Mouse (Mus musculus) hindbrain, embryonic 15.5 days (tissue): Measurements from ENCODE around the gene Tgfbr3. TPM values are rescaled to one million over a fixed set of nuclear protein-coding genes. Genes with fewer than 3 reads are reported as not detected.
"Not testable (repeated sequence)": the region's sequence is repeated elsewhere in the genome, so short reads cannot be mapped to it uniquely, and the experiment has no call there.

ENCODE experiments used
- ATAC-seq: fragments of 200-750 bp; cut with Nextera tagmentation; 2 replicates; pipeline ENCODE4 v1.8.0; 2017; ENCODE audit warnings: low read depth, moderate number of reproducible peaks, moderate TSS enrichment; ENCODE audit not compliant: low FRiP score
- H3K27ac ChIP-seq: fragments of 300-500 bp; sonication (generic); replicated peaks from 2 replicates; pipeline ENCODE4 v1.5.1; 2015; ENCODE audit warnings: mild to moderate bottlenecking, inconsistent platforms
- H3K27me3 ChIP-seq: fragments of 300-500 bp; sonication (generic); 2 replicates; pipeline ENCODE4 v1.6.1; 2015; ENCODE audit warnings: control low read depth, inconsistent platforms
- H3K36me3 ChIP-seq: fragments of 300-500 bp; sonication (generic); 2 replicates; pipeline ENCODE4 v1.6.1; 2015; ENCODE audit warnings: control low read depth, inconsistent platforms
- H3K4me1 ChIP-seq: fragments of 300-500 bp; sonication (generic); replicated peaks from 2 replicates; pipeline ENCODE4 v1.6.1; 2015; ENCODE audit warnings: control low read depth, inconsistent platforms
- H3K4me2 ChIP-seq: fragments of 300-500 bp; sonication (generic); 2 replicates; pipeline ENCODE4 v1.6.1; 2015; ENCODE audit warnings: moderate library complexity, mild to moderate bottlenecking, inconsistent platforms
- H3K4me3 ChIP-seq: fragments of 300-500 bp; sonication (generic); 2 replicates; pipeline ENCODE4 v1.5.1; 2015; ENCODE audit warnings: mild to moderate bottlenecking, inconsistent platforms
- H3K9ac ChIP-seq: fragments of 300-500 bp; sonication (generic); 2 replicates; pipeline ENCODE4 v1.6.1; 2015; ENCODE audit warnings: inconsistent platforms
- H3K9me3 ChIP-seq: fragments of 300-500 bp; sonication (generic); 2 replicates; pipeline ENCODE4 v1.6.1; 2016; ENCODE audit warnings: control low read depth, inconsistent platforms
- WGBS: fragments of 180-500 bp; shearing (Covaris S2); methylation state at CpG from one replicate; pipeline ENCODE4 v1.1.7; 2015; 5-methylcytosine and 5-hydroxymethylcytosine counted together
- polyA plus RNA-seq: library from polyadenylated mRNA; unstranded; fragments of >200 nt; fragmentation: Nextera tagmentation; extraction: Ambion mirVana; gene quantifications from 2 replicates; pipeline ENCODE4 v1.2.1, GENCODE M21; 2015

Gene Tgfbr3
- polyA plus RNA-seq, 1 experiment from 2014 or later, result 6.0 TPM

DNA sequence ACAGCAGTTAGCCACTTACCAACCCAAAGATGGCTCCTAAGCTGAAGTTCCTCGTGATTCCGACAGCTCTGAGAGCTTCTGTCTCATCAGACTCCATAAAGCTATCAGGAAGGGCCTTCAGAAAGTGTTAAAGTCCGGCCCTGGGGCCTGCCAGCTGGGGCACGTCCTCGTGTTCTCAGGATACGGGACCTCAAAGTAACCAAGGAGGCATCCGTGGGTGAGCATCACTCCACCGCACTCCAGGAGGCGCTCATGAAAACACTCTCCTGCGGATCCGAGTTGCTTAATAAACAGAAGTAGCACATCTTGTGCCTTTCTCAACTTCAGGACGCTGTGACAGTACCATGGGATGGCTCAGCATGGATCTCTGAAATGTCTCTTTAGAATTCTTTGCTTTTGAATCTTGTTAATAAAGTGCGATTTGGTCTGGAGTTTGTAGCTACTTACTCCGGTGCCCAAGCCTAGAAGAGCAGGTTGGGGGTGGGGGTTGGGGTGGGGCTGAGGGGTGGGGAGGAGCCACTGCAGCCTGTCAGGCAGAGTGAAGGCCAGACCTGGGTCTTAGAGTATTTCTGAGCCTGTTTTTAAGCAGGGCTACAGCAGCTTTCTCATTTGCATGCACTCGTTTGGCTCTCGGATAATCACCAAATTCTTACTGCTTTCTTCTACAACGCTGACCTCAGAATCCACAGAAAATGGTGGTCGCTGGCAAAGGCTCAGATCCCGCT, 38.7 kb downstream of the Tgfbr3 start:
- Histone ChIP-seq H3K27ac (no peak overlapping the region), H3K4me1 (peaks cover 19% of the 10 kb centered on the region), H3K4me3 (no peak overlapping the region), H3K9ac (no peak overlapping the region), H3K36me3 (no peaks in the 10 kb centered on the region), H3K9me3 (peaks cover 5% of the 10 kb centered on the region; the same call in 1 of the 2 replicates), H3K4me2 (no peak overlapping the region), H3K27me3 (peaks cover 28% of the 10 kb centered on the region)
- no peak for ATAC-seq
- WGBS, result 28% methylated on average over 19 of the region's 19 CpGs

DNA sequence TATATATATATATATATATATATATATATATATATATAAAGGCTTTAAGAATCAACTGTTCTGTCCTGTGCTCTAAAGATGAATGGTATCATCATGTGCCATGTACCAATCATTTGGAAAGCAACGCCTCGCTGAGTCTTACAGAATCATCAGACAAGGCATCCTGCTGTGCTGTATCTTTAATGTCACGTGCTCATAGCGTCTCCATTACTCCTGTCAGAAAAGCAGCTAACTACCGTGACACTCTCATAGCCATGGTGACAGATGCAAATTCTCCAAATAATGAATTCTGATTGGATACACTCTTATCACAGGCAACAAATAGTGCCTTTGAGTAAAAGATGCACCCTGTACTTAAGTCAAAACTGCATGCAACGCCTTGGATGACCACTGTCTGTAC, 40.7 kb downstream of the Tgfbr3 start:
- no peak overlapping the region for H3K9ac ChIP-seq
- H3K27ac ChIP-seq, result no peak overlapping the region
- H3K4me1 ChIP-seq, result peaks cover 19% of the 10 kb centered on the region
- no peaks in the 10 kb centered on the region for H3K9me3 ChIP-seq
- no peak overlapping the region for H3K4me3 ChIP-seq
- H3K36me3 ChIP-seq, result no peaks in the 10 kb centered on the region
- 41% methylated on average over 6 of the region's 6 CpGs for WGBS
- H3K4me2 ChIP-seq, result no peak overlapping the region
- no peak for ATAC-seq
- H3K27me3 ChIP-seq, result peaks cover 38% of the 10 kb centered on the region

DNA sequence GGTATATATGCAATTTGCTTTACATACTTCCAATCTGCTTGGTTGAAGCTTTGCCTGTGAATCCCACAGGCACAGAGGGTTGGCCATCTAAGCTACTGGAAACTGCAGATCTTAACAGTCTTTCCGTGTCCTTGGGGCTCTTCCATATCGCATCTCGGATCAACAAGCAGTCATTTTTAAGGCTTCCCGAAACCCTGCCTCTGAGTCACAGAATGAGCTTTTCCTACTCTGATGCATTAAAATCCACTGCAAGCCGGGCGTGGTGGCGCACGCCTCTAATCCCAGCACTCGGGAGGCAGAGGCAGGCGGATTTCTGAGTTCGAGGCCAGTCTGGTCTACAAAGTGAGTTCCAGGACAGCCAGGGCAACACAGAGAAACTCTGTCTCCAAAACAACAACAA, 41.1 kb downstream of the Tgfbr3 start:
- not testable (repeated sequence) for H3K9me3 ChIP-seq, H3K36me3 ChIP-seq, H3K9ac ChIP-seq, ATAC-seq, H3K27ac ChIP-seq, H3K4me2 ChIP-seq, H3K4me3 ChIP-seq
- peaks cover 19% of the 10 kb centered on the region for H3K4me1 ChIP-seq
- 97% methylated on average over 11 of the region's 11 CpGs for WGBS
- H3K27me3 ChIP-seq, result peaks cover 38% of the 10 kb centered on the region

DNA sequence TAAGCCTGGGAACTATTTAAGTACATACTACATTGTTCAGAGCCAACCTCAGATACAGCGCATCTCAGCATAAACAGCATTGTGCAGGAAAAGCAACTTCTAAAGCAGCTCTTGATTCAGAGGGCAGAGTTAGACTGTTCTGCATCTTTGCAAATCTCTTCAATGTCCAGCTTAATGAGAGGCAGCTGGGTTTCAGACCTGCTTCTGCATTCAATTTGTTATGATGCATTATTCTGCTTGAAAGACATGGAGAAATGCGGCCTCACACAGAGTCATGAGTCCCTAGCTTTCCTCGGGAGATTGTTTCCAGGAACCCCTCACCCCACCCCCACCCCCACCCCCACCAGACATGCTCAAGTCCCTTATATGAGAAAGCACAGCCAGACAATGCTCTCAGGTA, 41.6 kb downstream of the Tgfbr3 start:
- Histone ChIP-seq H3K9me3 (no peaks in the 10 kb centered on the region), H3K9ac (no peak overlapping the region), H3K27me3 (peaks cover 34% of the 10 kb centered on the region), H3K36me3 (no peaks in the 10 kb centered on the region), H3K4me3 (no peak overlapping the region), H3K27ac (no peak overlapping the region), H3K4me2 (no peak overlapping the region), H3K4me1 (peaks cover 19% of the 10 kb centered on the region)
- WGBS, result 69% methylated on average over 3 of the region's 3 CpGs
- no peak for ATAC-seq

DNA sequence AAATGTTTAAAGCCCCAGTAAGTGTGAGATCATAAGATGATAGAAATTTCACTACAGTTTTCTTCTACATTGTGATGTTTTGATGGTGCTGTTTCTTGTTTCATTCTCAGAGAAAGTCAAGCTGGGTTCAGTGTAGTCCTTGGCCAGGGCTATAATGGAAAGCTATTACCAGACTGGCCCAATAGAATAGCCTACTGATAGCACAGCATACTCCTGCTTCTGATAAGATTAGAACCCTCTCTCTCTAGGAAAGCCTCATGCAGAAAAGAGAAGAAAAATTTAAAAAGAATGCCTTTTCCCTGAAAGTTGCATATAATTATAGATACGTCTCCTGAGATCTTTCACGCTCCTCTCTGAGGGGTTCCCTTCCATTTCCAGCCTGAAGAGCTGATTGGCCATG, 46.0 kb downstream of the Tgfbr3 start:
- H3K4me3 ChIP-seq, result no peak overlapping the region
- H3K4me2 ChIP-seq, result no peak overlapping the region
- no peak for ATAC-seq
- no peaks in the 10 kb centered on the region for H3K9me3 ChIP-seq
- no peak overlapping the region for H3K27ac ChIP-seq
- H3K27me3 ChIP-seq, result peaks cover 18% of the 10 kb centered on the region
- H3K9ac ChIP-seq, result no peak overlapping the region
- H3K36me3 ChIP-seq, result no peaks in the 10 kb centered on the region
- no peaks in the 10 kb centered on the region for H3K4me1 ChIP-seq
- 92% methylated on average over 2 of the region's 2 CpGs for WGBS

DNA sequence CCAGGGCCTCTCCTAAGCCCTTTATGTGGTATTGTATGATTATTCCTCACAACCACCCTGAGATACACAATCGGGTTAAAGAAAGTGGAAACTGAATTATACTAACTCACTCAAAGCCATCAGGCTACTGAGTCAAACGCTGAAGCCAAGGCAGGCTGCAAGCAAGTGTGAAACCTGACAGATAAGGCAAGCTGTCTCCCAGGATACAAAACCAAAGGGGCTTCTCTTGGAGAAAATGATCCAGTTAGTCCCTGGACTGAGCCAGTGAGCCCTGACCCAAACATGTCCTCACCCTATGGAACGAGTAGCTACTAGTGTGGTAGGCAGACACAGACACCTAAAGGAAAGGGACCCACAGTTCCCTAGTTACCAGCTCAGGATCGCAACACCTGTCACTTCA, 46.4 kb downstream of the Tgfbr3 start:
- no peak overlapping the region for H3K4me2 ChIP-seq
- H3K9me3 ChIP-seq, result no peaks in the 10 kb centered on the region
- no peak for ATAC-seq
- H3K4me1 ChIP-seq, result no peaks in the 10 kb centered on the region
- no peak overlapping the region for H3K4me3 ChIP-seq
- 88% methylated on average over 4 of the region's 4 CpGs for WGBS
- H3K36me3 ChIP-seq, result no peaks in the 10 kb centered on the region
- peaks cover 18% of the 10 kb centered on the region for H3K27me3 ChIP-seq
- no peak overlapping the region for H3K27ac ChIP-seq
- no peak overlapping the region for H3K9ac ChIP-seq

DNA sequence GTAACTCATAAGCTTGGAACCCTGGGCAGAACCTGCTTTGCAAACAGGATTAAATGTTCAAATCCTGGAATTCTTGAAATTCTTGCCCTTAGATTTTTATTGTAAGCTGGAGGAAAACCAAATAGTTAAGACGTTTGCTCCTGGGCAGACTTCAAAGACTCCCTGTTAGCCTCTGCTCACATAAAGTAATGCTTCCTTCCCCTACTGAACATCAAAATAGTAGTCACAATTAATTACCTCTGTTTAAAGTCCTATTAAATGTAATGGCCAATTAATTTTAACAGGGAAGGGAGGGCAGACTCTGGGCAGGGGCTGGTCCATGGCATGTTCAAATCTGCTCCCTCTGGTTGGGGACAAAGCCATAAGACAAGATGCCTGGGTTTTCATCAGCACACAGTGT, 49.2 kb downstream of the Tgfbr3 start:
- Histone ChIP-seq H3K4me1 (no peaks in the 10 kb centered on the region), H3K36me3 (no peaks in the 10 kb centered on the region), H3K4me3 (no peak overlapping the region), H3K9ac (no peak overlapping the region), H3K4me2 (no peak overlapping the region), H3K9me3 (no peaks in the 10 kb centered on the region), H3K27ac (no peak overlapping the region), H3K27me3 (peaks cover 15% of the 10 kb centered on the region; the same call in 1 of the 2 replicates)
- no peak for ATAC-seq
- 53% methylated on average over 1 of the region's 1 CpGs for WGBS

DNA sequence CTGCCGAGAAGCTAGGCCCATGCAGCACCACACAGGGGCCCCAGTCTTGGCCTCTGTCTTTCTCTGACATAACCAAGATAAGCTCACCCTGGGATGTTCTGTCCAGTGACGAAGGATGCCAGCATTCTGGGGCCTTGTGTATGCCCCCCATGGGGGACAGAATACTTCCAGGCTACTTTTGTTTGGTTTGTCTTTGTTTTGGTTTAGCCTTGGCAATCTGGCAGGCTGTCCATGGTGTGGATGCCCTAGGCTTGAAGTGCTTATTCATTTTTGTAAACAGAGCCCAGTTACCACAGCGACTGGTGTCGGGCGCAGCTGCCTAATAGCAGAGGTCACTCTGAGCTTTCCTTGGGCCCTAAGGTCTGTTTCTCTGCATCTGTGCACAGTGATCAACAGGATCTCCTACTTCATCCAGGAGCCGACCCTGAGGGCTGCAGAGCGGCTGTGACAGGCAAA, 51.4 kb downstream of the Tgfbr3 start:
- no peak for ATAC-seq
- no peak overlapping the region for H3K4me3 ChIP-seq
- no peaks in the 10 kb centered on the region for H3K36me3 ChIP-seq
- H3K27me3 ChIP-seq, result peaks cover 4% of the 10 kb centered on the region; the same call in 1 of the 2 replicates
- peaks cover 5% of the 10 kb centered on the region; the same call in 1 of the 2 replicates for H3K4me1 ChIP-seq
- H3K9ac ChIP-seq, result no peak overlapping the region
- no peaks in the 10 kb centered on the region for H3K9me3 ChIP-seq
- 49% methylated on average over 7 of the region's 7 CpGs for WGBS
- no peak overlapping the region for H3K4me2 ChIP-seq
- H3K27ac ChIP-seq, result no peak overlapping the region

DNA sequence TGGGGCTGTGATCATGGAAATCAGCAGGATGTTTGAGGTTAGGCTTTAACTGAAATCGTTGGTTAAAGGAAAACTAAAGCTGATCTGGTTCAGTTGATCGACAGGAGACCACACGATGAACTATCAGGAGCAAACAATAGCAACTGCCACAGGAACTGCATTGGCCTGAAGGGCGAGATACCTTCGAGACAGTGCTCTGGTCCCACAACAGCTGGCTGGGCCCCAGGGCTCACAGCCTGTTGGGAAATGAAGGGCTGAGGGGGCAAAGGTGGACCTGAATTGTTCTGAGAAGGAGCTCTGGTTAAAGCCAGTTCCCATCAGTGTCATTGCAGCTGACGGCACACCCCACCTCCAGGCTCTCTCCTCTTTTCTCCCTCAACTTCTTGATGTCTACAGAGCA, 52.5 kb downstream of the Tgfbr3 start:
- ATAC-seq, result no peak
- Histone ChIP-seq H3K27ac (no peak overlapping the region), H3K9ac (no peak overlapping the region), H3K4me1 (peaks cover 5% of the 10 kb centered on the region; the same call in 1 of the 2 replicates), H3K4me3 (no peak overlapping the region), H3K4me2 (no peak overlapping the region), H3K9me3 (no peaks in the 10 kb centered on the region), H3K27me3 (peaks cover 4% of the 10 kb centered on the region; the same call in 1 of the 2 replicates), H3K36me3 (no peaks in the 10 kb centered on the region)
- WGBS, result 68% methylated on average over 6 of the region's 6 CpGs

DNA sequence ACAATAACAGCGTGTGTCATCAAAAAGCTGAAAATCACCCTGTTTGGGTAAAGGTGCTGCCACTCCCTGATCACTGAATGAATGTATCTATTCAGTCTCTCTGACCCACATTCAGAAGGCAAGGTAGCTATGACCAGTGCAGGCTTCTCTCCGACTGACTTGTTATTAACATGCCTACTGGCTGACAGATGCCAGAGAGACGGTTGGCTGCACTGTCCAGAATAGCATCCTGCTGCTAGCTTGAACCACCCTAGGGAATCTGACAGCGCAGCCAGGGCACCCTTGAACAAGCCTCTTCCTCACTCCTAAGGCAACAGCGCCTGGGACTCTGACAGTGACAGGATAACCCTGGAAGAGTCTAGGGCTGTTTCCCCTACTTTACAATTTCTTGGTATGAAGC, 53.4 kb downstream of the Tgfbr3 start:
- Histone ChIP-seq H3K9me3 (no peaks in the 10 kb centered on the region), H3K4me3 (no peak overlapping the region), H3K27me3 (peaks cover 4% of the 10 kb centered on the region; the same call in 1 of the 2 replicates), H3K27ac (no peak overlapping the region), H3K4me2 (no peak overlapping the region), H3K36me3 (no peaks in the 10 kb centered on the region), H3K4me1 (peaks cover 5% of the 10 kb centered on the region; the same call in 1 of the 2 replicates), H3K9ac (no peak overlapping the region)
- ATAC-seq, result no peak
- WGBS, result 68% methylated on average over 5 of the region's 5 CpGs

DNA sequence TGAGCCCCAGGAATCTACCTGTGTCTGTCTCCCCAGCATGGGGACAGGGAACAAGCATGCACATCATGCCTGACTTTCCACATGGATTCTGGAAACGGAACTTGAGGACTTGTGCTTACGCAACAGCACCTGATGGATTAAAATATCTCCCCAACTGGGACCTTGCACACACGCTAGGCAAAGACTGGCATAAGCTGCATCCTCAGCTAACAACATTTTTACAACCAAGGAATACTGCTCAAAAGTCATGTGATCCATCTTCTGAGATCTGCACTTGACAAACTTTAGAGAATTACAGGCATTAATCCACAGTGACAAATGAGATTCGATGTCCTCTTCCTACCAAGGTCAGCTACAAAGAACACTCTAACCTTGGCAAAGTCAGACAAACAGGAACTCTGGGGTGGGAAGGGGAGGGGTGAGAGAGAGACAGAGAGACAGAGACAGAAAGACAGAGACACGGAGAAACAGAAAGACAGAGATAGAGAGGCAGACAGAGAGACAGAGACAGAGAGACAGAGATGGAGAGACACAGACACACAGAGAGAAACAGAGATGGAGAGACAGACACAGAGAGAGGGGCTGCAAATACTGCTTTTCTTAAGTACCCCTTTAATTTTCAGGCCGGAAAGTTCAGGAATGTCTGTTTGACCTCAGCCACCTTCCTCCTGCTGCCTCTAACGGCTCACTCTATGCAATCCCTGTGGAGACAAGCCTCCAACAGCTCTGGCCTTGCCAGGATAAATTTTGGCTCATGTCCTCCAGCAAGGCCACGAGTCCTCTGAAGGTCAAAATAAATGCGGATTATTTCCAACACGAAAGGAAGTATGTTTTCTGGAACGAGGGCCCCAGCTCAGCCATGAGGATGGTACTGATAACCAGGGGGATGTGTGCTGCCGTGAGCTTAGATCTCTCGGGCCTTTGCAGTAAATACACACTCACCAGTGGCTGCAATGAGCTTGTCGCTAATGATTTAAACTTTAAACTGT, 55.8 kb downstream of the Tgfbr3 start:
- no peak for ATAC-seq
- H3K4me2 ChIP-seq, result no peak overlapping the region
- H3K27ac ChIP-seq, result no peak overlapping the region
- H3K36me3 ChIP-seq, result no peaks in the 10 kb centered on the region
- no peak overlapping the region for H3K4me3 ChIP-seq
- no peaks in the 10 kb centered on the region for H3K27me3 ChIP-seq
- 75% methylated on average over 14 of the region's 14 CpGs for WGBS
- no peaks in the 10 kb centered on the region for H3K9me3 ChIP-seq
- peaks cover 5% of the 10 kb centered on the region; the same call in 1 of the 2 replicates for H3K4me1 ChIP-seq
- H3K9ac ChIP-seq, result no peak overlapping the region

DNA sequence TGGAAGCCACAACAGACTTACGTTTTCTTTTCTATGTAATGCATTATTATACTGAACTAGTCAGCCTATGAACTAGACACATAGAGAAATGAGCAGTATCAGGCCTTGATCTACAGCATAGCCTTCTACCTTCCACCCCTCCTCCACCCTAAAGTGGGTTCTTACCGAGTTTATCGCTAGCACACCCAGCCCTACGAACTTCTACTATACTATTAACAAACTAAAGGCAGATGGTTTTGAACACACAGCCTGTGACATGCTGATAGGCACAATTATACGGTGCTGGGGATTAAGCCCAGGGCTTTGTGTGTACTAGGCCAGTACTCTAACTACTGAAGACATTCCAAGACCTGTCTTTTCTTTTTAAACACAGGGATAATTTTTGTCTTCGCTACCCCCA, 59.2 kb downstream of the Tgfbr3 start:
- no peak overlapping the region for H3K27ac ChIP-seq
- H3K9me3 ChIP-seq, result no peaks in the 10 kb centered on the region
- no peak overlapping the region for H3K4me3 ChIP-seq
- peaks cover 5% of the 10 kb centered on the region; the same call in 1 of the 2 replicates for H3K4me1 ChIP-seq
- 87% methylated on average over 6 of the region's 6 CpGs for WGBS
- H3K27me3 ChIP-seq, result no peaks in the 10 kb centered on the region
- no peak overlapping the region for H3K9ac ChIP-seq
- no peak overlapping the region for H3K4me2 ChIP-seq
- no peak for ATAC-seq
- H3K36me3 ChIP-seq, result no peaks in the 10 kb centered on the region
